Mouse (Mus musculus) heart, embryonic 13.5 days (tissue): ENCODE results near the gene Lamtor5. TPM values are rescaled to one million over a fixed set of nuclear protein-coding genes. Genes with fewer than 3 reads are reported as not detected.

Experiments
- ATAC-seq: fragments of 200-750 bp; cut with Nextera tagmentation; 2 replicates; pipeline ENCODE4 v1.8.0; 2017; ENCODE audit warnings: moderate TSS enrichment; ENCODE audit not compliant: insufficient number of reproducible peaks, low FRiP score, low TSS enrichment; ENCODE audit errors: extremely low read depth
- H3K27ac ChIP-seq: fragments of 300-500 bp; sonication (generic); replicated peaks from 2 replicates; pipeline ENCODE4 v1.5.1; 2015; ENCODE audit warnings: moderate library complexity, mild to moderate bottlenecking, inconsistent platforms
- H3K27me3 ChIP-seq: fragments of 300-500 bp; sonication (generic); replicated peaks from 2 replicates; pipeline ENCODE4 v1.6.1; 2015; ENCODE audit warnings: mild to moderate bottlenecking, inconsistent platforms
- H3K36me3 ChIP-seq: fragments of 300-500 bp; sonication (generic); 2 replicates; pipeline ENCODE4 v1.6.1; 2015; ENCODE audit warnings: mild to moderate bottlenecking, inconsistent platforms
- H3K4me1 ChIP-seq: fragments of 300-500 bp; sonication (generic); 2 replicates; pipeline ENCODE4 v1.6.1; 2015; ENCODE audit warnings: inconsistent platforms
- H3K4me2 ChIP-seq: fragments of 300-500 bp; sonication (generic); 2 replicates; pipeline ENCODE4 v1.6.1; 2015; ENCODE audit warnings: inconsistent platforms, mild to moderate bottlenecking, moderate library complexity
- H3K4me3 ChIP-seq: fragments of 300-500 bp; sonication (generic); 2 replicates; pipeline ENCODE4 v1.5.1; 2015; ENCODE audit warnings: moderate library complexity, mild to moderate bottlenecking, inconsistent platforms
- H3K9ac ChIP-seq: fragments of 300-500 bp; sonication (generic); 2 replicates; pipeline ENCODE4 v1.6.1; 2015; ENCODE audit warnings: inconsistent platforms, mild to moderate bottlenecking, moderate library complexity
- H3K9me3 ChIP-seq: fragments of 300-500 bp; sonication (generic); 2 replicates; pipeline ENCODE4 v1.6.1; 2016; ENCODE audit warnings: inconsistent platforms
- WGBS: fragments of 180-500 bp; shearing (Covaris S2); methylation state at CpG from one replicate; pipeline ENCODE4 v1.1.7; 2015; ENCODE audit warnings: mixed read lengths; 5-methylcytosine and 5-hydroxymethylcytosine counted together
- polyA plus RNA-seq: library from polyadenylated mRNA; unstranded; fragments of >200 nt; fragmentation: Nextera tagmentation; extraction: Ambion mirVana; gene quantifications from 2 replicates; pipeline ENCODE4 v1.2.1, GENCODE M21; 2015

Lamtor5 gene
- polyA plus RNA-seq, 1 experiment from 2014 or later: 149 TPM

- Histone ChIP-seq H3K27me3 (peaks cover 11% of the 10 kb centered on the region), H3K4me3 (no peak overlapping the region), H3K27ac (no peak overlapping the region), H3K9ac (no peak overlapping the region), H3K9me3 (no peaks in the 10 kb centered on the region), H3K4me2 (no peak overlapping the region), H3K36me3 (no peaks in the 10 kb centered on the region), H3K4me1 (no peaks in the 10 kb centered on the region)
- ATAC-seq: no peak
- 76% methylated on average over 6 of the region's 6 CpGs for WGBS
Observed at GRCm38 (mm10) chr3:107246876-107247275, 31.8 kb upstream of the Lamtor5 start.

DNA sequence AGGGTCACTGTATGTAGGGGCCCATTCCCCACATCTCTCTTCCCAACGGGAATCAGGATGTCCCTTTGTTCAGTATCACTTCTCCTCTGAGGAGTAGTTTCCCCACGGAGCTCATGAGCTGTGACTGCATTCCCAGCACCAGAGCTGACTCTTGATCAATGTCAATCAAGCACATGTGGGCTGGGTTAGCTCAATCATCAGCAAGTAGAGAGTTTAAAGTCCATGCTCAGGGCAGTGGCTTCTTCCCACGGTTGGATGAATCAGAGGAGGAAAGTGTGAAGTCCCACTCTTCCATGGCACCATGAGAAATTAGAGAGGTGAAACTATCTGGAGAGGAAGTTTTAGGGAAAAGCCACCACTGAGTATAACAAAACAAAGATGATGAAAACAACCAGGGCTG, 29.6 kb upstream of the Lamtor5 start:
- ATAC-seq: no peak
- Histone ChIP-seq H3K4me2 (no peak overlapping the region), H3K4me3 (no peak overlapping the region), H3K36me3 (no peaks in the 10 kb centered on the region), H3K27ac (no peak overlapping the region), H3K9me3 (no peaks in the 10 kb centered on the region), H3K4me1 (no peaks in the 10 kb centered on the region), H3K27me3 (peaks cover 8% of the 10 kb centered on the region; the same call in 1 of the 2 replicates), H3K9ac (no peak overlapping the region)
- 35% methylated on average over 3 of the region's 3 CpGs for WGBS

- 0 out of 2 replicates have a peak, but pooled peaks cover 2% of the 10 kb centered on the region for H3K27me3 ChIP-seq
- no peak overlapping the region for H3K27ac ChIP-seq
- no peaks in the 10 kb centered on the region for H3K9me3 ChIP-seq
- no peak for ATAC-seq
- no peaks in the 10 kb centered on the region for H3K36me3 ChIP-seq
- H3K4me1 ChIP-seq: no peaks in the 10 kb centered on the region
- no peak overlapping the region for H3K9ac ChIP-seq
- no peak overlapping the region for H3K4me3 ChIP-seq
- no peak overlapping the region for H3K4me2 ChIP-seq
- WGBS: 25% methylated on average over 2 of the region's 2 CpGs
Observed at GRCm38 (mm10) chr3:107250320-107250719, 28.3 kb upstream of the Lamtor5 start.

GRCm38 (mm10) chr3:107252035-107252434, 26.6 kb upstream of the Lamtor5 start:
- 52% methylated on average over 4 of the region's 4 CpGs for WGBS
- no peaks in the 10 kb centered on the region for H3K27me3 ChIP-seq
- no peak overlapping the region for H3K4me2 ChIP-seq
- H3K27ac ChIP-seq: no peak overlapping the region
- no peaks in the 10 kb centered on the region for H3K4me1 ChIP-seq
- H3K36me3 ChIP-seq: no peaks in the 10 kb centered on the region
- no peak overlapping the region for H3K9ac ChIP-seq
- H3K4me3 ChIP-seq: no peak overlapping the region
- ATAC-seq: no peak; the same call in 1 of the 2 replicates
- no peaks in the 10 kb centered on the region for H3K9me3 ChIP-seq

DNA sequence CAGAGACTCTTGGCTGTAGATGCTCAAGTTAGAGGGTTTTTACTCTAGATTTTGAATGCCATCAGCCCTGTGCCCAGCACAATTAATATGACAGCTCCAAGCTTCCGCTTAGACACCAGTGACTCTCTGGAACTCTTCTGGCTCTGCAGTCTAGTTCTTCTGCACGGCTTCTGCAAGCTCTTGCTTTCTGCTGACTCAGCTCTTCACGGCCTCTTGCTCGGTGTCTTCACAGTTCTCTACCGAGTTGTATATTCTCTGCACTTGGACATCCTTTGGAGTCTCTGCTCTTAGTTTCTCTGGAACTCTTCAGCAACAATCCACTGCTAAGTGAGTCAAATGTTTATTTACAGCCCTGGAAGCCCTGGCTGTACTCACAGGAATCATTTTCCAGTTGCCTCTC, 24.7 kb upstream of the Lamtor5 start:
- no peaks in the 10 kb centered on the region for H3K36me3 ChIP-seq
- WGBS: 70% methylated on average over 5 of the region's 5 CpGs
- no peak overlapping the region for H3K4me3 ChIP-seq
- no peaks in the 10 kb centered on the region for H3K4me1 ChIP-seq
- H3K27me3 ChIP-seq: no peaks in the 10 kb centered on the region
- H3K9me3 ChIP-seq: no peaks in the 10 kb centered on the region
- no peak overlapping the region for H3K4me2 ChIP-seq
- no peak for ATAC-seq
- H3K9ac ChIP-seq: no peak overlapping the region
- H3K27ac ChIP-seq: no peak overlapping the region

- H3K27me3 ChIP-seq: no peaks in the 10 kb centered on the region
- H3K4me3 ChIP-seq: no peak overlapping the region
- no peaks in the 10 kb centered on the region for H3K4me1 ChIP-seq
- H3K36me3 ChIP-seq: no peaks in the 10 kb centered on the region
- no peak overlapping the region for H3K4me2 ChIP-seq
- H3K9ac ChIP-seq: no peak overlapping the region
- H3K9me3 ChIP-seq: no peaks in the 10 kb centered on the region
- WGBS: 67% methylated on average over 3 of the region's 3 CpGs
- H3K27ac ChIP-seq: no peak overlapping the region
- no peak for ATAC-seq
Observed at GRCm38 (mm10) chr3:107255992-107256391, 22.7 kb upstream of the Lamtor5 start.

DNA sequence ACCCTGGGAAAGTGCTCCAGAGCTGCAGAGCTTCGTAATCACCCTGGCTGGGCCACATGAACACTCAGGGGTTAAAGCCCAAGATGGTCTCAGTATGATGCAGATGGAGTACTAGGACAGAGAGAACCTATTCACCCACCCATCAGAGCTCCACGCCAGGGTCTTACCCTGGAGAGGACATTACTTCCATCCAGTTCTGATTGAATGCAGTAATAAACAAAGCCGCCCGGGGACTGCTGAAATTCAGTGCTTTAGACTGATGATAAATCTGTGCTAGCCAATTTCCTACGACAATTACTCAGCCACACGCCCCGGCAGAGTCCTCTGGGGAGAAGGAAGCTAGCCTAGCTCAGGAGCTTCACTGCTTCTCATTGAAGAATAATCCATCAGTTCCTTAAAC, 21.9 kb upstream of the Lamtor5 start:
- Histone ChIP-seq H3K4me3 (no peak overlapping the region), H3K9ac (no peak overlapping the region), H3K4me2 (no peak overlapping the region), H3K36me3 (no peaks in the 10 kb centered on the region), H3K27ac (no peak overlapping the region), H3K27me3 (no peaks in the 10 kb centered on the region), H3K4me1 (0 out of 2 replicates have a peak, but pooled peaks cover 3% of the 10 kb centered on the region), H3K9me3 (no peaks in the 10 kb centered on the region)
- no peak for ATAC-seq
- WGBS: 70% methylated on average over 7 of the region's 7 CpGs

DNA sequence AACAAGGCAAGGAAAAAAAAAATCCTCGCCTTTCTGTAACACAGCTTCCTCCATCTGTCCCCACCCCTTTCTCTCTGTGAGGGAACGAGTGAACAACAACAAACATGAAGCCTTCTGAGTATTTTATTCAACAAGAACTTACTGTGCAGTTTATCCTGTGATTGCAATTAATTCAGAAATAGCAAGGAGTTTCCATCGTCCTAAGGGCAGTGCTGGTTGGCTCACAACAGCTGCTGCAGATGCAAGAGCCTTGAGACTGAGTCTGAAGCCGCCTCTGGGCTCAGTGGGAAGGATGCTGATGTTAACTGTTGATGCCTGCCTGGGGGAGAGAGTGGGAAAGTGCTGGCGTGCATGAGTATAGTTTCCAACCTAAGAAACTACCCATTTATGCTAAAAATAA, 20.7 kb upstream of the Lamtor5 start:
- Histone ChIP-seq H3K9ac (no peak overlapping the region), H3K4me3 (no peak overlapping the region), H3K27ac (no peak overlapping the region), H3K4me1 (0 out of 2 replicates have a peak, but pooled peaks cover 5% of the 10 kb centered on the region), H3K27me3 (no peaks in the 10 kb centered on the region), H3K36me3 (no peaks in the 10 kb centered on the region), H3K9me3 (no peaks in the 10 kb centered on the region), H3K4me2 (no peak overlapping the region)
- 58% methylated on average over 5 of the region's 5 CpGs for WGBS
- ATAC-seq: no peak

GRCm38 (mm10) chr3:107260956-107261850, 17.5 kb upstream of the Lamtor5 start:
- H3K27me3 ChIP-seq: no peaks in the 10 kb centered on the region
- H3K36me3 ChIP-seq: no peaks in the 10 kb centered on the region
- no peak overlapping the region for H3K4me3 ChIP-seq
- 0 out of 2 replicates have a peak, but pooled peaks cover 5% of the 10 kb centered on the region for H3K4me1 ChIP-seq
- WGBS: 50% methylated on average over 8 of the region's 8 CpGs
- no peaks in the 10 kb centered on the region for H3K9me3 ChIP-seq
- no peak overlapping the region for H3K27ac ChIP-seq
- H3K9ac ChIP-seq: no peak overlapping the region
- no peak overlapping the region for H3K4me2 ChIP-seq
- ATAC-seq: no peak

GRCm38 (mm10) chr3:107261851-107262165, 16.9 kb upstream of the Lamtor5 start:
- Histone ChIP-seq H3K36me3 (no peaks in the 10 kb centered on the region), H3K4me3 (no peak overlapping the region), H3K27ac (no peak overlapping the region), H3K4me2 (no peak overlapping the region), H3K27me3 (no peaks in the 10 kb centered on the region), H3K9me3 (no peaks in the 10 kb centered on the region), H3K9ac (no peak overlapping the region), H3K4me1 (0 out of 2 replicates have a peak, but pooled peaks cover 5% of the 10 kb centered on the region)
- 69% methylated on average over 7 of the region's 7 CpGs for WGBS
- no peak for ATAC-seq

GRCm38 (mm10) chr3:107266814-107267345, 11.8 kb upstream of the Lamtor5 start:
- ATAC-seq: no peak
- 71% methylated on average over 2 of the region's 2 CpGs for WGBS

GRCm38 (mm10) chr3:107272433-107272832, 6.2 kb upstream of the Lamtor5 start:
- WGBS: 76% methylated on average over 3 of the region's 3 CpGs
- Histone ChIP-seq H3K27me3 (peaks cover 6% of the 10 kb centered on the region), H3K9ac (no peak overlapping the region), H3K4me2 (no peak overlapping the region), H3K4me1 (no peaks in the 10 kb centered on the region), H3K36me3 (no peaks in the 10 kb centered on the region), H3K4me3 (no peak overlapping the region), H3K27ac (no peak overlapping the region), H3K9me3 (no peaks in the 10 kb centered on the region)
- peak; percentile 25; the same call in 1 of the 2 replicates for ATAC-seq

More at GRCm38 (mm10) chr3:107266814-107267345, 11.8 kb upstream of the Lamtor5 start:
- H3K27me3 ChIP-seq: no peaks in the 10 kb centered on the region
- no peak overlapping the region for H3K9ac ChIP-seq
- no peaks in the 10 kb centered on the region for H3K36me3 ChIP-seq
- no peak overlapping the region for H3K4me2 ChIP-seq
- H3K4me1 ChIP-seq: 0 out of 2 replicates have a peak, but pooled peaks cover under 1% of the 10 kb centered on the region
- no peak overlapping the region for H3K4me3 ChIP-seq
- H3K27ac ChIP-seq: no peak overlapping the region
- no peaks in the 10 kb centered on the region for H3K9me3 ChIP-seq
